Mouse (Mus musculus) urinary bladder, adult 18-20 months (tissue): Measurements from ENCODE around the gene Zranb3.

Source experiments
- DNase-seq, 2 experiments: peaks; one replicate each; pipeline ENCODE4 v3.0.0; 2022; ENCODE audit warnings: low spot score in 2 of 2, mixed read lengths in 2 of 2

Zranb3 gene

GRCm38 (mm10) chr1:127945696-127946575, 156.9 kb downstream of the Zranb3 start:
- DNase-seq: no peak

DNA sequence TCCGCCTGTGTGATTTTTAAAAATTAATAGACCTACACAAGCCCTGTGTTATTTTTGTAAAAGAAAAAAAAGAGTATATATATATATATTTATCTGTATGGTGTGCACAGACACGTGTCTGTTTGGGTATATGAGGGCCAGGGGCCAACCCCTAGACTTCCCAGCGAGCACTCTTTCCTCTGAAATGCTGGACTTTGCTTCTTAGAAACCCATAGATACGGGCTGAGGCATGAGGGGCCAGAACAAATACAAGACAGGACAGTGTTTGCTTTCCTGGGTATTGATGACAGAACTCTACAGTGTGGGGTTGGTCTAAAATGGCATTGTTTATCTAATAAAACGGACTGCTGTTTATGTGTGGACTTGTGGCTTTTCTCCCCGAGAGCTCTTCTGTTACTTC, 159.3 kb downstream of the Zranb3 start:
- no peak for DNase-seq

DNA sequence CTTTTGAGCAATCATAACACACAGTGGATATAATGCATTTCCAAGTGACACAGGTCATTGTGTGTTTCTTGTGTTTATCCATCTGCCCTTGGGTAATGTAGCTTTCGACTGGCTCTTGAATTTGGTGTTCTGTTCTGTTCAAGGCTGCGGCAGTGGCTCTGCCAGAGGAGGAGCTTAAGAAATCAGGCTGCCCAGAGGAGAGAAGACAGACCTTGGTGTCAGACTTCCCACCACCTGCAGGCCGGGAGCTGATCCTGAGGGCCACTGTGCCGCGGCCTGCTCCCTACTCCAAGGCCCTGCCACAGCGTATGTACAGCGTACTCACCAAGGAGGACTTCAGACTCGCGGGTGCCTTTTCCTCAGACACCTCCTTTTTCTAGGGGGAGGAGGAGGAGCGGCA, 160.6 kb downstream of the Zranb3 start:
- DNase-seq: no peak

DNA sequence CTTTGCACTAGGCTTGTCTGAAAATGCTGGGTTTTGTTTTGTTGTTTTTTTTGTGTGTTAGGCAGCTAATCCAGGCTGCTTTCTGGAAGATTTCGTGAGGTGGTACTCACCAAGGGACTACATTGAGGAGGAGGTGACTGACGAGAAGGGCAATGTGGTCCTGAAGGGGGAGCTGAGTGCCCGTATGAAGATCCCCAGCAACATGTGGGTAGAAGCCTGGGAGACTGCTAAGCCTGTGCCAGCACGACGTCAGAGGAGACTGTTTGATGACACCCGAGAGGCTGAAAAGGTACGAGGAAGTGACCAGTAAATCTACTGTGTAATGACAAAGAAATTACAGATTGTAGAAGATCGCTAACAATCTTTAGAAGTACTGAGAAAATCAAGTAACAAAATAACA, 165.6 kb downstream of the Zranb3 start:
- no peak for DNase-seq

- DNase-seq: no peak
Observed at GRCm38 (mm10) chr1:127934322-127934721, 168.5 kb downstream of the Zranb3 start.

GRCm38 (mm10) chr1:127933405-127933804, 169.4 kb downstream of the Zranb3 start:
- no peak for DNase-seq

- DNase-seq: no peak
Observed at GRCm38 (mm10) chr1:127915802-127916201, 187.0 kb downstream of the Zranb3 start.

DNA sequence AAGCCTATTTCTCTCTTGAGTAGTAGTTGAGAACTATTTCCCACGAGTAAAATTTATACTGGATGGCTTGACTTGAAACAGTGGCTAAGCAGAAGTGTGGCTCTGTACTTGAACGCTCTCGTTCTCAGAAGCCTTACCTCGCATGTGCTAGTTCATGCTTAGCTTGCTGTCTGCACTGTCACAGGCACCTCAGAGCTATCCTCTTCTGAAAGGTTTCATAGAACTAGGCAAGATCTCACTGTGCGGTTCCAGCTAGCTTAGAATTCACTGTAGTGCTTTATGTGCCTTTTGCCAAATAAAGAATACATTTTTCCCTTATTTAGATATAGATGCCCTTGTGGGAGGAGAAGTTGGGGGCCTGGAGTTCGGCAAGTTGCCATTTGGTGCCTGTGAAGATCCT, 187.5 kb downstream of the Zranb3 start:
- no peak for DNase-seq

GRCm38 (mm10) chr1:127913116-127913515, 189.7 kb downstream of the Zranb3 start:
- DNase-seq: no peak

GRCm38 (mm10) chr1:127904774-127905385, 198.0 kb downstream of the Zranb3 start:
- DNase-seq: no peak
